Mouse (Mus musculus) cerebellum, adult 18-20 months (tissue): ENCODE measurements at regions not wholly inside any gene's neighbourhood (a gene's known extent, or its start where the extent isn't known, plus 50 kb on each side); places are given as distances from the start of the nearest gene placed in this dataset.

Experiments used
- DNase-seq, 2 experiments: peaks; one replicate each; pipeline ENCODE4 v3.0.0; 2021

DNA sequence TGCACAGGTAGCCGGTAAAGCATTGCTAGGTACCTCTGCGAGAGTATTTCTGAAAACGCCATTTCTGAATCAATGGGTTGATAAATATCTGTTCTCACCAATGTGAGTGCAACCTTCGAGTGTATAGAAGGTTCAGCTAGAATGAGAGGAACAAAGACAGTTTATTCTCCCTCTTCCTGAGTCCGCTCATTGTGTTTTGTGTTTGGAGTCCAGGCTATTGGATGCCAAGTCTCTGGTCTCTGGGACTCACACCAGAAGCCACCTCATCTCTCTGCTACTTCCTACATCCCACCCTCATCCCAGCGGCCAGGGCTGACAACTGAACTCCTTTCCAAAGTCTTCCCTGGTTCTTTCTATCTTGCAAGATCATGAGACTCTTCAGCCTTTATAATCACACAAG lies 62.7 kb downstream of the Lrrc30 start:
- no peak for DNase-seq

DNA sequence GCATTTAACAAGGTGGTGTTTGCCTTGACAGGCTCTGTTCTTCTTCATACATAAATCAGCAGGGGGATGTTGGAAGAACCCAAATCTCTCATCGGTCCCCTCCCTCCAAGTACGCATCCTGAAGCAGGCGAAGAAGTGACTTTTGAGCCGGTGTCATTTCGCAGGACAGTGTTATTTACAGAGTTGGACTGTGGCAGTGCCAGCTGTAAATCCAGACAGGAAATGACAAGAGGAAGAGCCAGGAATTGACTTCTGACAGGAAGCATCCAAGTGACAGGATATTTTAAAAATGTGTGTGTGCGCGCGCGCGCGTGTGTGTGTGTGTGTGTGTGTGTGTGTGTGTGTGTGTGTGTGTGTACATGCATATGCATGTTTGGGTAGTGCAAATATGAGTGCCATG lies 66.3 kb downstream of the Lrrc30 start:
- no peak for DNase-seq

DNA sequence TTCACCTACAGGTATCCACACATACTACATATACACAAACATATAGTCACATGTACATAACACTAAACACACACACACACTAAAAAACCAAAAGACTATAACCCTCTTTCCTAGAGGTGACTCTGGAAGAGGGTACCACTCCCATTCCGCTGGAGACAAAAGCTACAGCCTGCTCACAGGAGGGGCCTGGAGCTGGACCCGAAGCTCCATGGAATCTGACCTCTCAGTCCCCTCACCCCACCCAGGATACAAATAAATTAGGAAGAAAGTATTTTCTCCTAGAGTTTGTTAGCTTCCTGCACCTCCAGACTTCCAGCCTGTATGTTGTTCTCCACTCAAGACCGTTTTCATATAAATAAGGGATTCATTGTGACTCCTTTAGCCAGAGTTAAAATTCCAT lies 66.8 kb downstream of the Lrrc30 start:
- no peak for DNase-seq

DNA sequence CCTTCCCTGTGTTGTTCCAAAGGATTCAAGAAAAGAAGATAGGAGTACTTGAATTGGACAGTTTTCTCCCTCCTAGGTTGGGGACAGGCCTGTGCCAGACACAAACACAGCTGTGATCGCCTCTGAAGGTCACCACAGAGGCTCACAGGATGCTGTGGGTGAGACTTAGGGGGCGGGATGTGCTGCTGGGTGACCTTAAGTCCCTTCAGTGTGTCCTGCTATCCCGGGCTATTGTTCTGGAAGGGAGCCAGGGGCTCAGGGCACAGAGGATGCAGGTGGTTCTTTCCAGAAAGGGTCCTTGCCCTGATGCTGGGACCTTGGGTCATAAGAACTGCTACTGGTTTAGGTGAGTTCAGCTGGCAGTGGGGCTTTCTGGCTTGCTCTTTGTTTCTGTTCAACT lies 67.7 kb downstream of the Lrrc30 start:
- no peak for DNase-seq

DNA sequence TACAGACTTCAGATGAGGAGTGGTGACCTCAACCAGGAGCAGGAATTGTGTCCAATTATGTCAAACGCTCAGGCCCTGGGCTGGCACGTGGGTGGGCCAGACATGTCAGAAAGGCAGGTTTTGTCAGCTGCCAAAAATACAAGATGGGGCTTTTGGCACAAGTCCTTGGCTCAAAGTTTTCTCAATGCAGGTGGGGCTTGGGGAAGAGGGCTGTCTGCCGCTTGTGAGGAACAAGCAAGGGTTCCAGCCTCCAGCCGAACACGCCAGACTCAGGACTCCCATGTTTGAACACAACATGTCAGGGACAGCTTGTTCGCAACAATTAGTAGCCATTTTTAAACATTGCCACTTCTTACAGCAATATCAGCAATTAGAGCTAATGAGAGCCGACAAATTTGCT lies 69.5 kb downstream of the Lrrc30 start:
- no peak for DNase-seq

DNA sequence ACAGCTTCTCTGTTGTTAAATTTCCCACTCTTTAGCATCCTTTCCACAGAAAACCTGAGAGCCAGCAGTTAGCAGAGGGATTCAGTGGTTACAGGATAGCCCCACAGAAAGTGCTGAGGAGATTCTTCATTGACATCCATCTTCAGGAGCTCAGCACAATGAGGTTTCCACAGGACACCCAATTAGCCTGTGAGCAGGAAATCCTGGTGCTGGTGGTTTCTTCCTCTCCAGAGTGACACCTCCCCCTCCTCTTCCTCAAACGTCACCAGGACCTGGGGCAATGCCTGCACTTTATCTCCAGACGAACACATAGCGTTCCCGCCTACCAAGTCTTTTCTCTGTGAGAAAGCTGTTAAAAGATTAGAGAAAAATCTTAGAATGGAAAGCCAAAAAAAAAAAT lies 70.7 kb downstream of the Lrrc30 start:
- DNase-seq, result no peak

DNA sequence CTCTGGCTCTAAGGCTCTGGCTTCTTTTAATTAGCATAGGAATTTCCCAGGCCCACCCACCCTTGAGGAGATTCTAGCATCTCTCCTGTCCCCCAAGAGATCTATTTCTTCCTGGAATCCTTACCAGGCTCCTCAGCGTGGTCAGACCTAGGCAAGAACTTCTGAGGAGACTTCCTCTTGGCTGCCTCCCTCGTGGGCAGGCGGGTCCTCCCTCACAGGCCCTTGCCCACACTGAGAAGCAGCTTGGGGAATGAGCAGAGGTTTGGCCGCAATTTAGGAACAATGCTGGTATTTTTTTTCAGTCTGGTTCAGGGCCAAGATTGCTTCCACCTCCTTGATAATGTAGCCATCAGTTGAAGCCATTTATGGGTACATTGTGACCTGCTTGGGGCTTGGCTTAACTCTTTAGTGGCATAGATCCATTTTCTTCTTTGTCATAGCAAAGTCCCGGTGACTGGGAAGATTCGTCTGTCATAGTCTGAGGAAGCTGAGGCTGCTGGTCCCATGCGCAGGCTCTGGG lies 75.1 kb downstream of the Lrrc30 start:
- DNase-seq, result no peak

DNA sequence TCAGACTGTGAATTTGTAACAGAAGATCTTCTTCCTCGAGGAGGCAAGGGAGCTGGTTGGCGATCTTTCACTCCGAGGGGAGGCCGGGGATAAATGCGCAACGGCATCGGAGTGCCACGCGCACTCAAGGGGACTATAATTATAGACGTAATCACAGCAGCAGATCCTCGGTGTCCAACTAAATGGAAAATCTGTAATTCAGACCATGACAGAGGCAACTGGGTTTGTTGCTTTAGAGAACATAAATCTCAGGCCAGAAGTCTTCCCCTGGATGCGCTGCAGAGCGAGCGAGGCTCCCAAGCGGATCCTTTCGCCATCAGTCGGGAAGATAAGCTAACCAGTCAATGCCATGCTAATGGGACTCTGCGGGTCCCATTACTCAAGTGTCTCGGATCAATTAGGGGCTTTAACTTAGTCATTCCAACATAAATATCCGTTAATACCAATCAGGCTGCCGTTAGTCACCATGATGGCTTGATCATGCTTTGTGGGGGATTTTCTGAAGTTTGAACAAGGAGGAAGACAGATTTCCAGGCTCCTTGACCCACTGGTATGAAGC lies 79.9 kb downstream of the Lrrc30 start:
- no peak for DNase-seq

DNA sequence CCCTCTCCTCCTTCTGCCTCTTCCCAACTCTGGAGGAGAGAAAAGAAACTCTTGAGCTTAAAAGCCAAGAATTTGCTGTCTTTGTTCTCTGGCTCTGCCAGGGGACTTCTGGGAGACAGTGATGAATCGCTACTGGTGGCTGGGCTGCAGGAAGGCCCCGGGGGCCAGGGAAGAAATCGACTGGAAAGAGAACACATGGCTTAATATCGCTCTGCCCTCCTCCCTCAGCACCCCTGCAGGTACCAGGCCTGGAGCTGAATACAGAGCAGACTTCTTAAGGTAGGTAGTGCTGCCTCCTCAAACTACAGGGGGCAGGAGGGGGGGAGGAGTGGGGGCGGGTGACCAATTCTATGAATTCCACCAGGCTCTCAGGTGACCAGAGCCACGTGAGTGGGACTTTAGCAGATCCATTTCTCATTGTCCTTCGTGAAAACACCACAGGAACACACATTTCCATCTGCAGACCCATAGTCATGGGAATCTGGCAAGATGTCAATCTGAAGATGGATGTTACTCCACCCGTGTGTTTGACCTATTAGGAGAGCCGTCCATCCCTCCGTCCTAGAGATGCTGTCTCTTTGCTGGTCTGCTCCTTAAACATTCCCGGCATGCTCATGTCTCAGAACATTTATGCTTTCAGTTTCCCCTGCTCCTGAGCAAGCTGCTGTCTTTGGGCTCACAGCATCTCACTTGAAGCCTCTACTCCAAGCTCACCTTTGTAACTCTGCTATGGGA lies 83.4 kb downstream of the Lrrc30 start:
- DNase-seq, result no peak

DNA sequence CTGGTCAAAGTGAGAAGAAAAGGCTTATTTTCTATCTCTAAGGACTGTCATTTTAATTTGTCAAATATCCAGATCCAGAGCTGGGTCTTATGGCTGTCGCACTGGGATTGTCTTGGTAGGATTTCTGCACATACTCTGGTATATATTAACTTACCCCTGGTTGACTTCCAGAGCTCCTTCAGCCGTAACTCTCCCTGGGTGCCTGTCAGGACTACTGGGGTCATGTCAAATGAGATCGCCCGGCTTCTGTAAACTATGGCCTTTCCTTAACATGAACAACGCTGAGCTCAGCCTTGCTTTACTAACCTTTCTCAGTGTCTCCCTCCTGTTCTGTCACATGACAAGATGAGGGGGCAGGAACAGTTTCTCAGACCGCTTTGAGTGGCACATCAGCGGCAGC lies 88.1 kb downstream of the Lrrc30 start:
- DNase-seq, result no peak

DNA sequence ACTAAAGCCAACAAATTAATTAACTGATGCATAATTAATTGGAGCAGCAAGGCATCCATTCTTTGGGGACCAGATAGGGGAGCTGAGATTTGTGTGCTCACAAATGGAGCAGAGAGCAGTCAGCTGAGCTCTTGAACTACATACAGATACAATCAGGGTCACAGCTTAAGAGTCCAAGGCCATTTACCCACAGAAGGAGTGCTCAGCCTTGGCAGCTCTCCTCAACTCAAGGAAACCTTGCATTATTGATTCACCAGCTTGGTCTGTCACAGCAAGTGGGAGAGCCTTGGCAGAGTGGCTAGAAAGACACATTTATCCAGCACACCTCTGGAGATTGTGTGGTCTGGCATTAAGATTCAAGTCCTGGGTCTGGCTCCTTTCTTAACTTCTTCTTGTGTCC lies 100.2 kb downstream of the Lrrc30 start:
- DNase-seq, result no peak

DNA sequence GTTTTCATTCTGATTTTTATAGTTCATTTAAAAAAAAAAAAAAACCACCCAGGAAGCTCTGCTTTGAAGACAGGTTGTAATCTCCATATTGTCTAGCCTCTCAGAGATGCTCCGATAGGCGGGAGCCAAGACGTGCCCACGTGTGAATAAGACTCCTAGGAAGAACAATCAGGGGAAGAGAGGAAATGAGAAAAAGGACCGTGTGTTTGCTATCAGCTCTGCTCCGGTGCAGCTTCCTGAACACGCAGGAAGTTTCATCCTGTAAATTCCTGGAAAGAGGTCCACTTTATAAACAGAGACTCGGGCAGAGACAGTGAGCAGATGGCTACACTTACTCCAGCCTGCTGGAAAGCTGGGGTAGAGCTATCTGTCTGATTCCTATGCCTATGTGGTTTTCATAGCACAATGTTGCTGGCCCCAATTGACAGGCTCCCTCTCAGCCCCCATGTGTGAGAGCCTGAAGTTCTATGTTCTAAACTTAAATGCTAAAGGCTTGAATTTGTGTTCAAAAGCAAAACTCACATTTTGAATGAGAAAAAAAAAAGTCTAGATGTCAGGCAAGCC lies 111.6 kb downstream of the Lrrc30 start:
- no peak for DNase-seq

DNA sequence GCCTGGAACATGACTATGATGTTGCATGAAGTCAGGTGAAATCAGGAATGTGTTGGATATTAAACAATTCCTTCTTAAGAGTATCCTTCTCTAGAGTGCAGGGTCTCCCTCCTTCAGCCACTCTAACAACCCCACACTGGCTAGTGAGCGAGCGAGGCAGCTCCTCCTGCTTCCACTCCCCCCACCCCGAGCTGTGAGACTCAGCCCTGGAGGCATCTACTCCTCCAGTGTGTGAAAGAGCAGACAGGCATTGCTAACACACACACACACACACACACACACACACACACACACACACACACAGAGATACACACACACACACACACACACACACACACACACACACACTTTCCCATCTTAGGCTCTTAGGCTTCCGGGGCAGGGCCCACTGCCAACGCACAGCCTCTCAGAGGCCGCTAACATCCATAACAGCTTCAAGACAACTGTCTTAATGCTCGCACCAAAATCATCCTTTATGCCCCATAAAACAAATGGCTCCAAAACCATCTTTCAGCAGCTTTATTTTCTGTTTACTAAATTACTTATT lies 116.8 kb downstream of the Lrrc30 start:
- DNase-seq, result no peak

DNA sequence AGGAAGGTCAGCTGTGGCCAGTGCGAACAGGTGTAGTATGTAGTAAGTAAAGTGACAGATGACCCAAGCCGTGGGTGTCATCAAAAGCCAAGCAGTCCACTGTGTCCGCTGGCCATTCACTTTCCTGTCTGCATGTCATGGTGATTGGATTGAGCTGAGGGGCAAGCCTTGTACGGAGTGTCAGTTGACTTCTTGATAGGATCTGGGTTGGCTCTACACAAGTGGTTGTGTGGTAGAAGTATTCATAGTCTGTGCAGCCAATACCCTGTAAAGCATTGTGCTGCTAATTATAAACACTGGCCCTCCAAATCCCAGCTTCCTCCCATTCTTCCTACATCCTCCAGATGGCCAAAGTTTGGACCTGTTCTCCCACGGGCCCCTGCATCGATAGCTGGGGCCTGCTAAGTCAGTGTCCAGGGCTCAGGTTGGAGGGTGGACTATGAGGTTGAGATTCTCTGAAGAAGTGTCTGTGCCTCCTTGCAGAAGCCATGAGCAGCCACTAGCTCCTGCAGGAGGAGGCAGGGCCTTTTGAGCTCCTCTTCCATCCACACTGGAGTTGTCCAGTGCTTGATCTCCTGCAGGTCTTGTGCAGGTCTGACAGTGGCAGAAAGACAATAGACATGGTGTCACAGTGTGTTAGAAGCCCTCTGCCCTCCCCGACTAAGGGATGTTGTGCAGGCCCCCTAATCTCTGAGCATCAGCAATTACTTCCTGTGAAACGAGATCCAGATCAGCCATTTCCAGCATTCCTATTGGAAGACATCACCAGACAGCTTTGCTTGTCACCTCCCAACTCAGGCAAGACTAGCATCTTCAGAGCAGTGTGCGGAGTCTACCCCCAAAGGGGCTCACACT lies 117.9 kb downstream of the Lrrc30 start:
- DNase-seq, result no peak

DNA sequence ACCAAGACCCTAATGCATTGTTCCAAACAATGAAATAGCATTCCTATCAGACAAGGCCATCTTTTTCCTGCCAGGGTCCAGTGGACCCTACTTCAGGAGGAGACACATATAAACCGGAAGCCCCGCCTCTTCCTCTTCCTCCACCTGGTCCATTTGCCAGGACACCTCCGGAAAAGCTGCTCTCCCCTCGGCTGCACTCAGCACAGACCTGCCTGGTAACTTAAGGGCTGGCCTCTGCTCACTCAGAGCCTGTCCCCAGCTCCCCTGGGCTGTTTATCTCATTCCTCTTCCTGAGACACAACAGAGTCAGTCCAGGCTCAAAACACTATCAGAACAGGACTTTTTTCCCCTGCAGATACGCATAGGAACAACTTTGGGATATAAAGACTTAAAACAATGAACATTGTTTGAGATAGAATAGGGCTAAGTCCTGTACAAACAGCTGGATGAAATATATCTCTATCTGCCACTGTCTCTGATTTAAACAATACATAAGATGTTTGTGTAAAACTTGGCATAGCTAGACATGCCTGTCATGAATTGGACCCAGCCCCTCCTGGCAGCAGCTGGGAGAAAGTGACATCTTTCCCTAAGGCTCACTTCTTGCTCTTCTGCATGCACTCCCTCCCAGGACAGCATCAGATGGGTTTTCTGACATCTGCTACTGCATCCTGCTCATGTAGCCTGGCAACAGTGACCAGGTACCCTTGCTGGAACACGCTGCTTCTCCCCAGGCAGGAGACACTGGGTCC lies 119.6 kb downstream of the Lrrc30 start:
- DNase-seq, result no peak

DNA sequence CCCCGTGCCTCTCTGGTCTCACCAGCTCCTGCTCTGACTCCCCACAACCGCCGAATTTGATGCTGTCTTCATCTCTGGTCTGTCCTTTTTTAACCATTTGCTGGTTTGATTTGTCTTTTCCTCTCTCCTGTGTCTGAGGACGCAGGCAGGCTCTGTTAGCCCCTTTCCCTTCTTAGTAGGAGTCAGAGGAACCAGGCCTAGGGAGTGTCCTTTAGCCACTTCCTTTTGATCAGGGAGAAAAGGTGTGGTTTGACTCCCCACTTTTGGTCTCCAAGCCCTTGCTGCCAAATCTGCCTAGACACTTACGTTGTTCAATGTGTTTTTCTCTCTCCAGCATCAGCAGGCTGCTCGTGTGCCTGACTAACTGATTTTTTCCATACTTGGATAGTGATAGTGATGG lies 120.5 kb downstream of the Lrrc30 start:
- no peak for DNase-seq

DNA sequence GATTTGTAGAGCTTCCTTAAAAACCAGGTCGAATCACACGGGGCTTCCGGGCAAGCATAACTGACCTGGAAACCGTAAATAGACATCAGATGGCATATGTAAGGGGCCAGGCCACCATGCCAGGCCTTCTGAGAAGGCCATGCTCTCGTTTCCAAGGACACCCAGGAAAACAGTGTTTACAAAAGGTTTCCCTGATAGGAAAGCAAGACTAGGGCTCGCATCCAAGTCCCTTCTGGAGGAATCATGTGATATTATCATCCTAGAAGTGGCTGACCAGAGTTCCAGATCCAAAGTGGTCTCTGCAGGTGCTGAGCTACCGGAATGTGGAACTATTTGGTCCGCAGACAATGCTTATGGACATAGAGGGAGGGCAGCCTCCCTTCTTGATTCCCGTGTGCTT lies 122.6 kb downstream of the Lrrc30 start:
- no peak for DNase-seq

DNA sequence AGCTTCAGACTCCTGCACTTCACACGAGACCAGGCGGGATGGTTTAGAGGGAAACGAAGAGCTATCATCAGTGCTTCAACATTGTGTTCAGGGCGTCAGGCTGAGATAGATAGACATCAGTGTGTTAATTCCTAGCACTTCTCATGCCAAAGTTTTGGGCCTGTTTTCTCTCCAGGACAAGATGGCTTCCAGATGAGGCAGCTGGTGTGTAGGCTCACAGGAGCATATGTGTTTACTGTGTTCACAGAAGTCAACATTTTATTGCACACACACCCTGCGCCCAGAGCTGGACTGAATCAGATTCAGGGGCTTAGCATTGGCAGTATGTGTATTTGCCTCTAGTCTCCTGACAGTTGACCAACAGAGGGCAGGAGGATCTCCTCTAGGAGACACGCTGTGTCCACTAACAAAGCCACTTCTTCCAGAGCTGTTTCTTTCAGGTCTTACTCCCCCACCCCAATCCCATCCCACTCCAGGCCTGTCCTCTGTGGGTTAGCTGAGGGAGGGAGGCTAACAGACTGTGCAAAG lies 123.4 kb downstream of the Lrrc30 start:
- no peak for DNase-seq

DNA sequence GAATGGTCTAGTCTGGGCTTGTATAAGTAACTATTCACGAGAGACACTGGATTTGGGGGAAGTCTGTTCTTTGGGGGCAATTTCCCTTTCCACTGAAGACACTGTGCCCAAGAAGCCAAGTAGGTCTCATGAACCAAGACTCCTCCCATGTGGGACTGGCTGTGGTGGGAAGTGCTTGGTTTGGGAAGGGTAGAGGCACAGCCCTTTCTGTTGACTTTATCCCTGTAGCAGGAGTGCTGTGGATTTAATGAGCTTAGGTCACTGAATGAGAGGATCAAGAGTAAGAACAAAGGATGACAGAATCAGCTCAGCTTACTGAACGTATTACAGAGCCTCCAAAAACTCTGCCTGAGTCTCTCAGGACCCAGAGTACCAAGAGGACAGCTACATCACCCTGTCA lies 124.2 kb downstream of the Lrrc30 start:
- no peak for DNase-seq

DNA sequence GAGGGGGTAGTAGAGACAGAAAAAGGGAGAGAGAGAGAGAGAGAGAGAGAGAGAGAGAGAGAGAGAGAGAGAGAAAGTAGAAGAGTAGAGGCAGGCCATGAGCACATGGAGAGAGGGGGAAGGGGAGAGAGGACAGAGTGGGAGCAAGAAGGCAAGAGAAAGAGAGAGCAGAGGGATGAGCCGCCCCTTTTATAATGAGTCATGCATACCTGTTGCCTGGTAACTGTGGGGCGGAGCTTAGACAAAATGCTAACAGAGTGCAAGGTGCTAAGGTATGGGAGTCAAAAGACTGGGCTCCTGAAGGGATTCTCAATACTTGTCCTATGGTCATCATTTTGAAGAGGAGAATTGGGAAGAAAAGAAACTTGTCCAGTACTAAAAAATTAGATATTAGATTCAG lies 126.1 kb downstream of the Lrrc30 start:
- no peak for DNase-seq

DNA sequence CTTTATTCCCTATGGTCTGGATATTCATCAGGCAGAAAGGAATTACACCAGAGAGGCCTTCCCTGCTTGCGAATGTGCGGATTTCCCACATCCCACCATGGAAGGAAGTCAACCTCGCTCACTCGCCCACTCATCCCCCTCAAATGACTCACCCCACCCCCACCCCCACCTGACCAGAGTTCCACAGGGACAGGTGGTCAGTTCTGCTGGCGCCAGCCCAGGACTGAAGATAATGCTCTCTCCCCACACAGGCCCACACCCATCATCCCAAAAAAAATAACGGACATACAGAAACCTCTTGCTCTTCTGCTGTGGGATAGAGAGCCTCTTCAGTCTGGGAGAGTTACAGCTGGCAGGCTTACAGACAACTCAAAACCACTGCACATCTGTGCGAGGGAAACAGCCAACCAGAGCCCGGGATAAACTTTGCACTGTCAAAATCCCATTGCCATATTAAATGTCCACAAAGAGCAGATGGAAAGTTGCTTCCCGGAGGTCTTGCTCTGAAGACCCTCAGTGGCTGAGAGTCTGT lies 128.0 kb downstream of the Lrrc30 start:
- no peak for DNase-seq
